Mouse (Mus musculus) small intestine, adult 2 months (tissue): ENCODE measurements around the gene Clk3.

Experiments
- CTCF ChIP-seq: fragments of 200-500 bp; IDR thresholded peaks from 2 replicates; pipeline ENCODE4 v1.5.1; 2012; ENCODE audit warnings: low read depth, mild to moderate bottlenecking, control low read depth, inconsistent platforms, low read length, moderate library complexity, mixed read lengths; ENCODE audit not compliant: insufficient replicate concordance, insufficient read length; ENCODE audit errors: extremely low read depth
- POLR2A ChIP-seq: fragments of 200-500 bp; IDR thresholded peaks from 2 replicates; pipeline ENCODE4 v1.6.1; 2012; ENCODE audit warnings: low read depth, mild to moderate bottlenecking, control low read depth, inconsistent platforms, low read length, moderate library complexity

- TF ChIP-seq CTCF, result no peak
- TF ChIP-seq POLR2A, result no peak
Measured at GRCm38 (mm10) chr9:57723315-57723715, 42.3 kb downstream of the Clk3 start.
